ENCODE assay signal across 16 mouse cellular contexts in the genomic region with DNA sequence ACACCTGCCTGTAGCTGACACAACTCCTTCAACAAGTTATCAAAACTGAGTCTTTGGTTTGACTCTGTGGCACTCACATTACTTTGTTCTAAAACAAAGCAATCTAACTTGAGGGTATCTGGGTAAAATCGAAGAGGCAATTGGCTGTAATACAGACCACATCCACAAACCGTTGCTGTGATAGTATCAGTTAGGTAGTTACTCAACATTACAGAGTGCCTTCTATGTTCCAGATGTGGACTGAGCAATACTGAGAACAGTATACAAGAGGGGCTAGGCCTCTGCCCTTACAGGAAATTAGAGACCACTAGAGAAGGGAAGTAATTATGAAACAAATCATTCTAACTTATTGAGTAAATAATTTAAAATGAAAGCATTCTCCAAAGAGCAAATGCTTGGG.
"Had no signal": no experiment of that assay in that cellular context is flagged by ENCODE, and none has a peak within 500 bp of the region (broad histone marks: within the 10 kb centered on the region; RNA-seq: fewer than 3 reads in every experiment).

No protein-coding gene starts in this region.

- H3K4me3 ChIP-seq: midbrain, embryonic 10.5 days; midbrain, embryonic 13.5 days; myocyte; neural tube, embryonic 13.5 days; neural tube, embryonic 15.5 days had no signal

- H3K9me3 ChIP-seq: midbrain, embryonic 10.5 days; midbrain, embryonic 13.5 days; neural tube, embryonic 13.5 days; neural tube, embryonic 15.5 days had no signal

- H3K27ac ChIP-seq: liver, embryonic 14.5 days; midbrain, embryonic 10.5 days; midbrain, embryonic 13.5 days; neural tube, embryonic 13.5 days; neural tube, embryonic 15.5 days had no signal

- H3K27me3 ChIP-seq: midbrain, embryonic 13.5 days; neural tube, embryonic 13.5 days; neural tube, embryonic 15.5 days had no signal

- DNase-seq: lung, adult 18-20 months; lung, embryonic 14.5 days; lung, postnatal 10 days; lung, postnatal 4 days; retina, postnatal 1 day; right cerebral cortex, postnatal 14 days; thymus, adult 18-20 months; thymus, postnatal 14 days; thymus, postnatal 36 days had no signal

- H3K4me2 ChIP-seq: lung, embryonic 14.5 days; midbrain, embryonic 13.5 days; neural tube, embryonic 13.5 days; neural tube, embryonic 15.5 days had no signal

- H3K36me3 ChIP-seq: midbrain, embryonic 10.5 days; midbrain, embryonic 13.5 days; neural tube, embryonic 13.5 days; neural tube, embryonic 15.5 days had no signal

- H3K9ac ChIP-seq: liver, embryonic 14.5 days; lung, embryonic 14.5 days; midbrain, embryonic 13.5 days; neural tube, embryonic 13.5 days; neural tube, embryonic 15.5 days had no signal

- ATAC-seq: midbrain, embryonic 13.5 days; midbrain, embryonic 16.5 days had no signal
